Mouse (Mus musculus): Measurements from ENCODE around the gene Zfp652. TPM values are rescaled to one million over a fixed set of nuclear protein-coding genes. Genes with fewer than 3 reads are reported as not detected.

The Zfp652 gene
- polyA plus RNA-seq, 1 experiment = 34.1 TPM

DNA sequence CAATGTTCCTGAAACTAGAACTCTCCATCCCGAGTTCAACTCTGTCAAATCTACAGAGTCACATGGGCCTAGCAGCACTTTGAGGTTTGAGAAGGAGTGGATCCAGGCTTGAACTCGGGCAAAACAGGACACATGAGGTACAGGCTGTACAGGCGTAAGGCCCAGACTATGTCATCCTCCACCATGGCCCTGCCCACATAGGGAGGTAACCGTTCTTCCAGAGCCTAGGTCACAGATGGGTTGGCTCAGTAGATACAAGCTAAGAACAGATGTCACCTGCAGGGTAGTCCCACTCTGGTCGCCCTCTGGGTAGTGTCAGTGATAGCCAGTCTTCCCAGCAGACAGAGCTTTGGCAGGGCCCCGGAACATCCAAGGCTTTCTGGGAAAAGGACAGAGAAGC lies 74.0 kb downstream of the Zfp652 start:
- WGBS = 93% methylated on average over 6 of the region's 6 CpGs
- H3K36me3 ChIP-seq (ENCODE audit: control insufficient read depth, insufficient read depth, low read length) = no peaks in the 10 kb centered on the region
- no peak for DNase-seq
- H3K4me3 ChIP-seq (ENCODE audit: control insufficient read depth, insufficient read depth, low read length) = no peak overlapping the region
- TF ChIP-seq POLR2A (IDR thresholded peaks at IDR 0.05; ENCODE audit: control insufficient read depth, extremely low read depth, insufficient read depth, low read length, poor library complexity) (no peak), CTCF (IDR thresholded peaks at IDR 0.05; ENCODE audit: borderline replicate concordance, control insufficient read depth, extremely low read depth, insufficient read depth, low read length, poor library complexity) (no peak)
- no peak overlapping the region for H3K27ac ChIP-seq (ENCODE audit: control insufficient read depth, insufficient read depth, low read length)
- H3K27me3 ChIP-seq (ENCODE audit: control insufficient read depth, insufficient read depth, low read length) = no peaks in the 10 kb centered on the region
- H3K4me1 ChIP-seq (replicated peaks; ENCODE audit: control insufficient read depth, insufficient read depth, low read length) = no peaks in the 10 kb centered on the region

GRCm38 (mm10) chr11:95789451-95789891 lies 77.0 kb downstream of the Zfp652 start:
- Histone ChIP-seq H3K27ac (ENCODE audit: control insufficient read depth, insufficient read depth, low read length) (no peak overlapping the region), H3K36me3 (ENCODE audit: control insufficient read depth, insufficient read depth, low read length) (no peaks in the 10 kb centered on the region), H3K4me3 (ENCODE audit: control insufficient read depth, insufficient read depth, low read length) (no peak overlapping the region), H3K27me3 (ENCODE audit: control insufficient read depth, insufficient read depth, low read length) (no peaks in the 10 kb centered on the region), H3K4me1 (replicated peaks; ENCODE audit: control insufficient read depth, insufficient read depth, low read length) (no peaks in the 10 kb centered on the region)
- no peak for DNase-seq
- TF ChIP-seq POLR2A (IDR thresholded peaks at IDR 0.05; ENCODE audit: control insufficient read depth, extremely low read depth, insufficient read depth, low read length, poor library complexity) (no peak), CTCF (IDR thresholded peaks at IDR 0.05; ENCODE audit: borderline replicate concordance, control insufficient read depth, extremely low read depth, insufficient read depth, low read length, poor library complexity) (no peak)
- WGBS = 94% methylated on average over 8 of the region's 8 CpGs

GRCm38 (mm10) chr11:95791787-95792186 lies 79.3 kb downstream of the Zfp652 start:
- 92% methylated on average over 13 of the region's 13 CpGs for WGBS
- TF ChIP-seq POLR2A (IDR thresholded peaks at IDR 0.05; ENCODE audit: control insufficient read depth, extremely low read depth, insufficient read depth, low read length, poor library complexity) (no peak), CTCF (IDR thresholded peaks at IDR 0.05; ENCODE audit: borderline replicate concordance, control insufficient read depth, extremely low read depth, insufficient read depth, low read length, poor library complexity) (no peak)
- H3K27me3 ChIP-seq (ENCODE audit: control insufficient read depth, insufficient read depth, low read length) = peaks cover 4% of the 10 kb centered on the region; the same call in 1 of the 2 replicates
- no peak overlapping the region for H3K27ac ChIP-seq (ENCODE audit: control insufficient read depth, insufficient read depth, low read length)
- H3K4me1 ChIP-seq (replicated peaks; ENCODE audit: control insufficient read depth, insufficient read depth, low read length) = no peaks in the 10 kb centered on the region
- no peak for DNase-seq
- H3K36me3 ChIP-seq (ENCODE audit: control insufficient read depth, insufficient read depth, low read length) = no peaks in the 10 kb centered on the region
- H3K4me3 ChIP-seq (ENCODE audit: control insufficient read depth, insufficient read depth, low read length) = no peak overlapping the region

DNA sequence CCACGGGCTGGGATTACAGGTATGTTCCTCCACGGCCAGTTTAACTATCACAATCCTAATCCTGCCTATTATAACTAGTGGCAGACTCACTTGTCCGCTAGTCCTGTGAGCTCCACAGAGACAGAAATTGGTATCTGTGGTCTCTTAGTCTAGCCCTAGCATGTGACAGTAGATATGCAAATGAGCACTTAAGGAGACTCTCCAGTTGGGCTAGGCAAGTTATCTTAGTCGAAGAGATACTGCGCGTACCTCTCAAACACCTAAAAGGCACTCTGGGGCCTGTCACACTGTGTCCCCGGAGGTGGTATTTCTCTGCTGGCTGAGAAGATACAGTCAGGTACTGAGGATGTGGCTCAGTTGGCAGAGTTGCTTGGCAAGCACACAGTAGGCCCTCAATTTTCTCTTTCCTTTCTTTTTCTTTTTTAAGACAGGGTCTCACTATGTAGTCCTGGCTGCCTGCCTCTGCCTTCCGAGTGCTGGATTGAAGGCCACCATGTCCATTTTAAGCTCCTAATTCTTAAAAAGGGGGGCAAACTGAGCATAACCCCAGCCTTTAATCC lies 80.6 kb downstream of the Zfp652 start:
- Histone ChIP-seq H3K27ac (ENCODE audit: control insufficient read depth, insufficient read depth, low read length) (no peak overlapping the region), H3K27me3 (ENCODE audit: control insufficient read depth, insufficient read depth, low read length) (peaks cover 5% of the 10 kb centered on the region; the same call in 1 of the 2 replicates), H3K4me1 (replicated peaks; ENCODE audit: control insufficient read depth, insufficient read depth, low read length) (no peaks in the 10 kb centered on the region), H3K36me3 (ENCODE audit: control insufficient read depth, insufficient read depth, low read length) (no peaks in the 10 kb centered on the region), H3K4me3 (ENCODE audit: control insufficient read depth, insufficient read depth, low read length) (no peak overlapping the region)
- no peak for DNase-seq
- WGBS = 96% methylated on average over 8 of the region's 8 CpGs
- no peak for TF ChIP-seq POLR2A (IDR thresholded peaks at IDR 0.05; ENCODE audit: control insufficient read depth, extremely low read depth, insufficient read depth, low read length, poor library complexity)
- TF ChIP-seq CTCF (IDR thresholded peaks at IDR 0.05; ENCODE audit: borderline replicate concordance, control insufficient read depth, extremely low read depth, insufficient read depth, low read length, poor library complexity) = no peak

GRCm38 (mm10) chr11:95794201-95794600 lies 81.7 kb downstream of the Zfp652 start:
- WGBS = 83% methylated on average over 5 of the region's 5 CpGs
- Histone ChIP-seq H3K36me3 (ENCODE audit: control insufficient read depth, insufficient read depth, low read length) (no peaks in the 10 kb centered on the region), H3K4me1 (replicated peaks; ENCODE audit: control insufficient read depth, insufficient read depth, low read length) (no peaks in the 10 kb centered on the region), H3K27me3 (ENCODE audit: control insufficient read depth, insufficient read depth, low read length) (peaks cover 5% of the 10 kb centered on the region; the same call in 1 of the 2 replicates), H3K4me3 (ENCODE audit: control insufficient read depth, insufficient read depth, low read length) (no peak overlapping the region), H3K27ac (ENCODE audit: control insufficient read depth, insufficient read depth, low read length) (no peak overlapping the region)
- DNase-seq = no peak
- TF ChIP-seq CTCF (IDR thresholded peaks at IDR 0.05; ENCODE audit: borderline replicate concordance, control insufficient read depth, extremely low read depth, insufficient read depth, low read length, poor library complexity) = no peak
- TF ChIP-seq POLR2A (IDR thresholded peaks at IDR 0.05; ENCODE audit: control insufficient read depth, extremely low read depth, insufficient read depth, low read length, poor library complexity) = no peak

GRCm38 (mm10) chr11:95795582-95795981 lies 83.1 kb downstream of the Zfp652 start:
- Histone ChIP-seq H3K36me3 (ENCODE audit: control insufficient read depth, insufficient read depth, low read length) (no peaks in the 10 kb centered on the region), H3K4me3 (ENCODE audit: control insufficient read depth, insufficient read depth, low read length) (no peak overlapping the region), H3K27me3 (ENCODE audit: control insufficient read depth, insufficient read depth, low read length) (peaks cover 5% of the 10 kb centered on the region; the same call in 1 of the 2 replicates), H3K27ac (ENCODE audit: control insufficient read depth, insufficient read depth, low read length) (no peak overlapping the region), H3K4me1 (replicated peaks; ENCODE audit: control insufficient read depth, insufficient read depth, low read length) (no peaks in the 10 kb centered on the region)
- no peak for DNase-seq
- TF ChIP-seq POLR2A (IDR thresholded peaks at IDR 0.05; ENCODE audit: control insufficient read depth, extremely low read depth, insufficient read depth, low read length, poor library complexity) (no peak), CTCF (IDR thresholded peaks at IDR 0.05; ENCODE audit: borderline replicate concordance, control insufficient read depth, extremely low read depth, insufficient read depth, low read length, poor library complexity) (no peak)
- WGBS = 57% methylated on average over 5 of the region's 5 CpGs

DNA sequence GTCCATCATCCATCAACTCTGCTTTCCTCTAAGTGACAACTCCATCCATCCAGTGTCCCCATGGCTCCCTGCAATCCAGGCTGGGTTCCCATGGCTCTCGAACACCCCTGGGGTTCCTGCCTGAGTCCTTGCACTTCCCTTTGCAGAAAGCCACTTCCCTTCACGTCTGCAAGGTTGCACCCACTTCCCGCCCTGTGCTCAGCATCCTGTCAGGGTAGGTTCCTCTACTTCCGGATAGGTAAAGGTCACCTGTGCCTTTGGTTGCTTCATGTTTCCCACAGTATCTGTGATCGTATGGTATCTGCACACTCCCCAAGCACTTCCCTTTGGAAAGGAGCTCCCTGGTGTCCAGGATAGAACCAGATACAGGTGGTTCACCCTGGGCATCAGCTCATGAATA lies 92.5 kb downstream of the Zfp652 start:
- no peak overlapping the region for H3K4me3 ChIP-seq (ENCODE audit: control insufficient read depth, insufficient read depth, low read length)
- H3K4me1 ChIP-seq (replicated peaks; ENCODE audit: control insufficient read depth, insufficient read depth, low read length) = peaks cover 10% of the 10 kb centered on the region
- H3K27ac ChIP-seq (ENCODE audit: control insufficient read depth, insufficient read depth, low read length) = no peak overlapping the region
- TF ChIP-seq CTCF (IDR thresholded peaks at IDR 0.05; ENCODE audit: borderline replicate concordance, control insufficient read depth, extremely low read depth, insufficient read depth, low read length, poor library complexity) (no peak), POLR2A (IDR thresholded peaks at IDR 0.05; ENCODE audit: control insufficient read depth, extremely low read depth, insufficient read depth, low read length, poor library complexity) (no peak)
- DNase-seq = peak; percentile 39
- no peaks in the 10 kb centered on the region for H3K36me3 ChIP-seq (ENCODE audit: control insufficient read depth, insufficient read depth, low read length)
- 14% methylated on average over 5 of the region's 5 CpGs for WGBS
- no peaks in the 10 kb centered on the region for H3K27me3 ChIP-seq (ENCODE audit: control insufficient read depth, insufficient read depth, low read length)

All from thymus, adult 2 months (tissue).